Mouse (Mus musculus): Measurements from ENCODE around the gene Sigmar1. TPM values are rescaled to one million over a fixed set of nuclear protein-coding genes. Genes with fewer than 3 reads are reported as not detected.
A peak's percentile ranks its signal among the peaks of the same experiment; 100 is the strongest.

Sigmar1 gene
- polyA plus RNA-seq, 1 experiment from 2014 or later: 43.3 TPM

DNA sequence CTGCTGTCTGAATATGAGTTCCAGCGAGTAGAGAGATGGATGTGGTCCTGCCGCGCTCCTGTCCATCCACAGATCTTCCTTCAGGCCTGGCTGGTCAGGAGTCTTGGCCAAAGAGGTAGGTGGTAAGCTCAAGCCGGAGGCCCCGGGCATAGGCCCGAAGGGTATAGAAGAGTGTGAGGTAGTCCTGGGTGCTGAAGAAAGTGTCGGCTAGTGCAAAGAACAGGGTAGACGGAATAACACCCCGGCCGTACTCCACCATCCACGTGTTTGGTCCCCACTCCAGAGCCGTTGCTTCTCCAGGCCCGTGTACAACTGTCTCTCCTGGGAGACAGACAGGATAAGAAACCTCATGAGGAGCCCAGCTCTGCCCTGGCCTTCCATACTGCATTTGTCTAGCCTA lies 16.7 kb downstream of the Sigmar1 start:
- Histone ChIP-seq H3K27me3 (replicated peaks; ENCODE audit: insufficient read depth, low read length) (no peaks in the 10 kb centered on the region), H3K4me3 (ENCODE audit: low read depth, low read length) (no peak overlapping the region), H3K9me3 (ENCODE audit: low read length) (no peaks in the 10 kb centered on the region), H3K9ac (replicated peaks; ENCODE audit: low read depth) (no peak overlapping the region), H3K4me2 (replicated peaks; ENCODE audit: low read depth, low read length) (no peak overlapping the region), H3K4me1 (ENCODE audit: insufficient read depth, low read depth, low read length) (peaks cover 7% of the 10 kb centered on the region; the same call in 1 of the 2 replicates), H3K27ac (ENCODE audit: low read length) (no peak overlapping the region), H3K36me3 (ENCODE audit: insufficient read depth, low read length) (no peaks in the 10 kb centered on the region)
- TF ChIP-seq EP300 (IDR thresholded peaks at IDR 0.05) (no peak), CTCF (IDR thresholded peaks at IDR 0.05) (no peak)
- WGBS: 92% methylated on average over 13 of the region's 13 CpGs
- ATAC-seq: no peak
- no peak for DNase-seq (ENCODE audit: low spot score)

DNA sequence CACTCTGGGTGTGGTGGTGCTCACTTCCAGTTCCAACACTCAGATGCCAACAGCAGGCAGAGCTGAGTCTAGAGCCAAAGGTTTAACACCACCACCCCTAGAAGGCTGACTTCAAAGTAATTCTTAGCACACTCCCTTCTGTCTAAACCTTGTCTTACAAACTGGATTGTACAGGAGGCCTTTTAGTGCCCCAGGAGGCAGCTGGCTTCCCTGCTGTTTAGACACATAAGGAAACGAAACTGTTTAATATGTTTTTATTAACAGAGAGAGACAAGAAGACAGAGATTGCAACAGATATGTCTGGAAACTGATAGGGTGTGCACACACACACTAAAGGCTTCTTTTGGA lies 17.7 kb downstream of the Sigmar1 start:
- ATAC-seq (no peak), DNase-seq (ENCODE audit: low spot score) (peak; percentile 31)
- Histone ChIP-seq H3K4me3 (ENCODE audit: low read depth, low read length) (no peak overlapping the region), H3K27ac (ENCODE audit: low read length) (no peak overlapping the region), H3K36me3 (ENCODE audit: insufficient read depth, low read length) (no peaks in the 10 kb centered on the region), H3K9ac (replicated peaks; ENCODE audit: low read depth) (no peak overlapping the region), H3K4me2 (replicated peaks; ENCODE audit: low read depth, low read length) (no peak overlapping the region), H3K9me3 (ENCODE audit: low read length) (no peaks in the 10 kb centered on the region), H3K4me1 (ENCODE audit: insufficient read depth, low read depth, low read length) (peaks cover 7% of the 10 kb centered on the region; the same call in 1 of the 2 replicates), H3K27me3 (replicated peaks; ENCODE audit: insufficient read depth, low read length) (peaks cover under 1% of the 10 kb centered on the region; the same call in 1 of the 2 replicates)
- no peak for TF ChIP-seq CTCF (IDR thresholded peaks at IDR 0.05)
- no peak for TF ChIP-seq EP300 (IDR thresholded peaks at IDR 0.05)
- 65% methylated on average over 1 of the region's 1 CpGs for WGBS

DNA sequence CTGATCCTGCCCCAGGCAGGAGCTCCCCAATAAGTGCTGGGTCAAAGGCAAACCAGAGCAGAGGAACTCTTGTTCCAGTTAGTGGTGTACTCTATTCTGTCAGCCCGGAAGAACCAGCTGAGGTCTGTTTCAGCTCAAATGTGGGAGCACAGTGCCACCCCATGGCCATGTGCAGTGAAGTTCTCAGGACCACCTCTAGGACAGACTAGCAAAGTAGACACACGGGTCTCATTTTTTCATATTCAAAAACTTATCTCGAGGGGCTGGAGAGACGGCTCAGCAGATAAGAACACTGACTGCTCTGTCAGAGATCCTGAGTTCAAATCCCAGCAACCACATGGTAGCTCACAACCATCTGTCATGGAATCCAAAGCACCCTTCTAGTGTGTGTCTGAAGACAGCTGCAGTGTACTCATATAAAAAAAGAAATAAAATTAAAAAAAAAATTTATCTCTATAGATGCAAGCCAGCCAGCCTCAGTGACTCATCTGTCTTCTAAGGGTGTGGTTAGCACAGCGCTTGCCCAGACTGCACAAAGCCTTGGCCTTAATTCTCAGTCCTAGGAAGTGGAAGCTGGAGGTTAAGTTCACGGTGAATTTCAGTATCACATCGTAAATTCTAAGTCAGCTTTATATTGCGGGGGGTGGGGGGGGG lies 18.2 kb downstream of the Sigmar1 start:
- TF ChIP-seq CTCF (IDR thresholded peaks at IDR 0.05): peak; percentile 89
- no peak for TF ChIP-seq EP300 (IDR thresholded peaks at IDR 0.05)
- Histone ChIP-seq H3K9me3 (ENCODE audit: low read length) (no peaks in the 10 kb centered on the region), H3K27ac (ENCODE audit: low read length) (no peak overlapping the region), H3K4me1 (ENCODE audit: insufficient read depth, low read depth, low read length) (peaks cover 7% of the 10 kb centered on the region; the same call in 1 of the 2 replicates), H3K4me3 (ENCODE audit: low read depth, low read length) (no peak overlapping the region), H3K36me3 (ENCODE audit: insufficient read depth, low read length) (no peaks in the 10 kb centered on the region), H3K27me3 (replicated peaks; ENCODE audit: insufficient read depth, low read length) (peaks cover 6% of the 10 kb centered on the region; the same call in 1 of the 2 replicates), H3K4me2 (replicated peaks; ENCODE audit: low read depth, low read length) (no peak overlapping the region), H3K9ac (replicated peaks; ENCODE audit: low read depth) (no peak overlapping the region)
- WGBS: 31% methylated on average over 8 of the region's 8 CpGs
- peak; percentile 47 for ATAC-seq
- peak; percentile 86 for DNase-seq (ENCODE audit: low spot score)

GRCm38 (mm10) chr4:41731052-41731765 lies 24.7 kb downstream of the Sigmar1 start, which contains the start of gene Arid3c:
Arid3c (minus strand) TSS chr4:41731142.
- ATAC-seq: no peak
- Histone ChIP-seq H3K4me1 (ENCODE audit: insufficient read depth, low read depth, low read length) (no peaks in the 10 kb centered on the region), H3K36me3 (ENCODE audit: insufficient read depth, low read length) (no peaks in the 10 kb centered on the region), H3K4me3 (ENCODE audit: low read depth, low read length) (peak within 1 kb of the TSS; percentile 19; the same call in 1 of the 2 replicates), H3K9me3 (ENCODE audit: low read length) (no peaks in the 10 kb centered on the region), H3K27ac (ENCODE audit: low read length) (no peak within 1 kb of the TSS), H3K4me2 (replicated peaks; ENCODE audit: low read depth, low read length) (peak within 1 kb of the TSS; percentile 51), H3K27me3 (replicated peaks; ENCODE audit: insufficient read depth, low read length) (peaks cover 53% of the 10 kb centered on the region), H3K9ac (replicated peaks; ENCODE audit: low read depth) (no peak within 1 kb of the TSS)
- WGBS: under 1% methylated on average over 49 of the region's 50 CpGs
- DNase-seq (ENCODE audit: low spot score): peak; percentile 6
- TF ChIP-seq EP300 (IDR thresholded peaks at IDR 0.05) (no peak), CTCF (IDR thresholded peaks at IDR 0.05) (no peak)

DNA sequence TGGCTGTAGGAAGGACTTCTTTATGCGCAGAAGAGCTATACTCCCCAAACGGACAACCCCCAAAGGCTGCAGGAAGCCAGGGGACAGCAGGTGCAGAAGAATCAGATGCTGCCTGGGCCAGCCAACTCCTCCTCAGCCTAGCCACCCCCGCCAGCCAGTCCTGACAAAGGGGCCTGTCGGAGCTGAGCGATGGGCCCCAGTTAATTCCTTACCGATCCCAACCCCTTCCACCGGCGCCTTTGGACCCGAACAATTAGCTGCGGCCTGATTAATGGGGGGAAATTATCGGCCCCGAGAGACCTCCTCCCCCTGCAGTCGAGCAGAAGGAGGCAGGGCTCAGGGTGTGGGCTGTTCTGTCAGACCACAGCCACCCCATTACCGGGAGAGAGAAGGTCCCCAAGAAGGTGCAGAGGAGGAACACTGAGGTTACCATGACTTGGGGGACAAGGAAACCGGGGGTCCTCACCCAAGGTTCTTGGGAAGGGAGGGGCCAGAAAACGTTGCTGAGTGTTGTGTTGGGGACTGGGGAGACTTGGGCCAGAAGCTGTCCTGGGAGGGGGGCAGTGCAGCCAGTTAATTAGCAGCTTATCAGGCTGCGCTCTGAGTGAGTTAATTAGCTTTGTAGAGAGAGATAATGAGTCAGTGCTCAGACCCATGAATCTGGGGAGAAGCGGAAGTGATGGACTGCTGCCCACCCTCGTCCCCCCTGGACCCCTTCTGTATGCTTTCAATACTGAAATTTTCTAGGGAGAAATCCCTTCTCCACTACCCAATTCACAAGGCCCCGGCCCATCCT lies 28.9 kb downstream of the Sigmar1 start:
- 20% methylated on average over 20 of the region's 20 CpGs for WGBS
- ATAC-seq (no peak), DNase-seq (ENCODE audit: low spot score) (no peak)
- TF ChIP-seq CTCF (IDR thresholded peaks at IDR 0.05) (no peak), EP300 (IDR thresholded peaks at IDR 0.05) (no peak)
- no peak overlapping the region for H3K4me2 ChIP-seq (replicated peaks; ENCODE audit: low read depth, low read length)
- H3K27me3 ChIP-seq (replicated peaks; ENCODE audit: insufficient read depth, low read length): peaks cover 70% of the 10 kb centered on the region
- H3K27ac ChIP-seq (ENCODE audit: low read length): no peak overlapping the region
- no peaks in the 10 kb centered on the region for H3K9me3 ChIP-seq (ENCODE audit: low read length)
- no peak overlapping the region for H3K4me3 ChIP-seq (ENCODE audit: low read depth, low read length)
- no peak overlapping the region for H3K9ac ChIP-seq (replicated peaks; ENCODE audit: low read depth)
- no peaks in the 10 kb centered on the region; the same call in 1 of the 2 replicates for H3K4me1 ChIP-seq (ENCODE audit: insufficient read depth, low read depth, low read length)
- H3K36me3 ChIP-seq (ENCODE audit: insufficient read depth, low read length): no peaks in the 10 kb centered on the region

DNA sequence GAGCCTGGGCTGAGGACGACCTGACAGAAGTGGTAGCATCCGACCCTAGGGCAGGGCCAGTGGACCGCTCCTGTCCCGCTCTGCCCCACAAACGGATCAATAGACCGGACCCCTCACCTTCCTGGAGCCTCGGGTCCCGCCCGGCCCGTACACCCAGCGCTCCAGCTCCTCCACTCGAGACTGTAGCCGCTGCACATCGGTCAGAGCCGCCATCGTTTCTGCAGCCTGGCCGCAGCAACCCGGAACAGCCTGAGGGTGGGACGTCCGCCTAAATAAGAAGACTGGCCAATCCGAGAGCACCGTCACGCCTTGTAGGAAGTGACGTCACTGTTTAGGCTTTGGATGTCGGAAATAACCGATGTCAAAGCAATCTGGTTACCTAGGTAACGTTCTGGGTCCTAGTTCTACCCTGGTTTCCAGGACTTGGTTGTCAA lies 33.0 kb downstream of the Sigmar1 start, which contains the start of gene Dctn3:
Dctn3 (minus strand) TSS at position 253 of the 434 bp plus-strand sequence.
- Histone ChIP-seq H3K9ac (replicated peaks; ENCODE audit: low read depth) (peak within 1 kb of the TSS; percentile 76), H3K27me3 (replicated peaks; ENCODE audit: insufficient read depth, low read length) (peaks cover 43% of the 10 kb centered on the region), H3K36me3 (ENCODE audit: insufficient read depth, low read length) (peaks cover 20% of the 10 kb centered on the region), H3K4me2 (replicated peaks; ENCODE audit: low read depth, low read length) (peak within 1 kb of the TSS; percentile 76), H3K4me3 (ENCODE audit: low read depth, low read length) (peak within 1 kb of the TSS; percentile 85), H3K9me3 (ENCODE audit: low read length) (no peaks in the 10 kb centered on the region), H3K4me1 (ENCODE audit: insufficient read depth, low read depth, low read length) (no peaks in the 10 kb centered on the region; the same call in 1 of the 2 replicates), H3K27ac (ENCODE audit: low read length) (no peak within 1 kb of the TSS)
- DNase-seq (ENCODE audit: low spot score) (peak; percentile 99), ATAC-seq (peak; percentile 99)
- no peak for TF ChIP-seq EP300 (IDR thresholded peaks at IDR 0.05)
- no peak for TF ChIP-seq CTCF (IDR thresholded peaks at IDR 0.05)
- WGBS: under 1% methylated on average over 27 of the region's 27 CpGs

Measured in lung, postnatal 0 days (tissue).